Mouse (Mus musculus) CD8-positive naive resting alpha-beta T cell, adult 2 months (primary cell): ENCODE measurements at regions not wholly inside any gene's neighbourhood (a gene's known extent, or its start where the extent isn't known, plus 50 kb on each side); places are given as distances from the start of the nearest gene placed in this dataset.
A peak's percentile ranks its signal among the peaks of the same experiment; 100 is the strongest.

Source experiments
- DNase-seq, 2 experiments: peaks; one replicate each; pipeline ENCODE4 v3.0.0; 2022; ENCODE audit warnings: low read depth in 2 of 2, low spot score in 2 of 2

DNA sequence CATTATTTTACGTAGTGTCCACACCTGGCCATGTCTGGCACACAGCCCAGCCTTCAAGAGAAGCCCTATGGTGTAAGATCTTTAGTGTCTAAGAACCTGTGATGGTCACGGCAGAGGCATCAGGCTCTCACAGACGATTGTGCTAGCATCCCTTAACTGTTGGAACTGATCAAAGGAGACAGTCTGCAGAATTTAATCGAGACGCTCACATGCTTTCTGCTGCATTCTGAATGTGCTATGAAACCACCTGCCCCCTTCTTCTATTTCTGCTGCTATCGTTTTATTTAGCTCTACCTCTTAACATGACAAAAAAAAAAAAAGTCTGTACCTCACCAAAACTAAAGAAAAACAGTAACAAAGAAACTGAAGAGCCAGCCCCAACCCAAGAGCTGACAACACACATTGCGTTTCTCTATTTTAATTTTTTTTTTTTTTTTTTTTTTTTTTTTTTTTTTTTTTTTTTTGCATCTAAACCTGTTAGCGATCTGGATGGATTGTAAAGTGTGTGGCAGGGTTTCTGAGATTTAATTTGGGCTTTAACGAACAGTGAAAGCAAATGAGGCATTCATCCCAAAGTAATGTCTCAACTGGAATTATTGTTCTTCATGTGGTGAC, 209.6 kb upstream of the Clint1 start:
- no peak for DNase-seq

DNA sequence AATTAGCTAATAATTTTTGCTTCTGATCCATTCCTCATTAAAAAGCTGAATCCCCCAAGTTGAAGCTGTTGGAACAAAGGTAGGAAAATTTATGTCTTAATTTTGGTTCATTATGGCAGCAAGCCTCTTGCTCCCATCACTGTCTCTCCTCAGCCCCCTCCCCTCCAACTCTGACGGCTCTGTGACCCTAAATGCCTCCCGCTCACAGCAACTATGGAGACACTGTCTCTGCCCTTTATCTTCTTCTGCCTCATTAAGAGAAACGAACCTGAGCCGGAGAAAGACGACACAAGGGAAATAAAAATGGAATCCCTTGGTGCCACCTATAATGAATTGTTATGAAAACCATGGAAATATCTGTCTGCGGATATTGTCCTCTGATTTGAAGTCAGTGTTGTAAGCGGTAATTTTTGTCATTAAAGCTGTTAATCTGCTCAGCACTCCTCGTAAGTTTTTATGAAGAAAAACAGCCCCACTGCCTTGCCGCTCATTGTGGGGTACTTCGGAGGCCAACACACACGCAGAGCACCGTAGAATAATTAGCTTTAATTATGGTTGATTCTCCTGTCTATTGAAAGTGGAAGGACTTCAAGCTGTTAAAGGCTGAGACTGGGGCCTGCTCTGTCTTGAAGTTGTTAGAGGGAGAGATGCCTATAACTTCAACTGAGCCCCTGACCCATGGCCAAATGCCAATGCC, 208.1 kb upstream of the Clint1 start:
- DNase-seq = no peak

DNA sequence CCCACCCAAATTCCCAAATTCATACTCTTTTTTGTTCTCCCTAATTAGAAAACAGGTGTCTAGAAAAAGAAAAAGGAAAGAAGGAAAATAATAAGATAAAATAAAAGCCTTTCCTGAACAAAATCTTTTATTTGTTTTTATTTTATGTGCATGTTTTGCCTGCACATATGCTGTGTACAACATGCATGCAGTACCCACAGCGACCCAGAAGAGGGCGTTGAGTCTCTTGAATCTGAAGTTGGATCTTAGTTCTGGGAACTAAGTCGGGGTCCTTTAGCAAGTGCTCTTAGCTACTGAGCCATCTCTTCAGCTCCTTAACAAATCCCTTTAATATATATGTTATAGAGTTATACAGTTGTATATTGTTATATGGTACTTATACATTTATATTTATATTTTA, 206.0 kb upstream of the Clint1 start:
- DNase-seq = no peak

DNA sequence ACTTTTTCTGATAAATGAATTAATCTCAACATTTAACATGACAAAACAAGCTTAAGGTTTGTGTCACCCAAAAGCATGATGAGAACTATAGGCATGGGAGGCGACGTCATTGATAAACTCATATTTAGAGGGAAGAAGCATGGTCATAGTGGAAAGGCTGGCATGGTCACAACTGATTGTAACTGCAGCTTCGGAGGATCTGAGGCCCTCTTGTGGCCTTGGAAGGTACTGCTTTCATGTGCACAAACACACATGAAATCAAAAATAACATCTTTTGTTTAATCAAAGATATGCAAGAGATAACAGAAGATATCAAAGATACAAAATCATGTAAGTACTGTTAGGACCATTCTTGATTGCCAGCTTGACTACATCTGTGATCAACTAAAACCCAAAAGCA, 204.0 kb upstream of the Clint1 start:
- DNase-seq = no peak

DNA sequence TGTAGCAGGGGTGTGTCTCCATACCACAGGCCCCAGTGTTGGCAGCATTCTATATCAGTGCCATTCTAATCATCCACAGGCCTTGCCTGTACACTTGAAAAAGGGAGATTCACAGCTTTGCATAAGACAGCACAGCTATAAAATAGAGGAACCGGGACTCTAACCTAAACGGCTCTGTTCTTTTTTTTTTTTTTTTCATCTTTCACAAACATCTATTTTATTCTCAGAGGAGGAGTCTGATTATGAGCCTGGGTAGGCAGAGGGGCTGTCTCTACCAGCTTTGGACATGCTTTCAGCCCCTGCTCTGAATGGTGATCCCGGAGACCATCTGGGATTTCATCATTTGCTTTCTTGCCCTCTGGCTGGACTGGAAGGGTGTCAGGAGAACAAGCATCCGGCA, 195.6 kb upstream of the Clint1 start:
- DNase-seq = no peak

DNA sequence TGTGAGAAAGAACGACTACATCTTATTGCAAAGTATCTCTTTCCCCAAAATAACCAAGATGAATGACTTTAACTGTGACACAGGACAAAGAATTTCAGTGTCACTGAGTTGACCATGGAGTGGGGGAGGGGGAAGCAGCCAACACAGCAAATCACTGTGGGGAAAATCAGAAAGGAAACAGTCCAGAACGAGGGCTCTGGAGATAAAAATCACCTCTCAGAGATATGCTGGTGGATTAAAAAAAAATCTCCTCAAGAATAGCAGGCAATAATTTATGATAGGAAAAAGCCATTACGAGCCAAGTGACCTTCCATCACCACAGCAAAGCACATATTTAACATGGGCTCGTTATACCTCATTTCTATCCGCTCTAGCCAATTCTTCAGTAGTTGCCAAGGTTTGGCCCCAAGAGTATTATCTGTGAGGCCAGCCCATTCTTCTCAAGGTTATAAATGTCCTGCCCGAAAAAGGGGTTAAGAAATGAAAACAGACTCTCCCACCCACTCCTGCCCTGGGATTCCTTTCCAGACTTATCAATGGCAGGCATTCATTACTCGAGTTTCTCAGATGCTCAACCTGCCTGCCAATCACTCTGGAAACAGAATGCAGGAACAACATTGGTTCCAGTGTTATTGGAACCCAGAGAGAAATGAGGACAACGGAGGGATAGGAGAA, 181.6 kb upstream of the Clint1 start:
- DNase-seq = no peak

DNA sequence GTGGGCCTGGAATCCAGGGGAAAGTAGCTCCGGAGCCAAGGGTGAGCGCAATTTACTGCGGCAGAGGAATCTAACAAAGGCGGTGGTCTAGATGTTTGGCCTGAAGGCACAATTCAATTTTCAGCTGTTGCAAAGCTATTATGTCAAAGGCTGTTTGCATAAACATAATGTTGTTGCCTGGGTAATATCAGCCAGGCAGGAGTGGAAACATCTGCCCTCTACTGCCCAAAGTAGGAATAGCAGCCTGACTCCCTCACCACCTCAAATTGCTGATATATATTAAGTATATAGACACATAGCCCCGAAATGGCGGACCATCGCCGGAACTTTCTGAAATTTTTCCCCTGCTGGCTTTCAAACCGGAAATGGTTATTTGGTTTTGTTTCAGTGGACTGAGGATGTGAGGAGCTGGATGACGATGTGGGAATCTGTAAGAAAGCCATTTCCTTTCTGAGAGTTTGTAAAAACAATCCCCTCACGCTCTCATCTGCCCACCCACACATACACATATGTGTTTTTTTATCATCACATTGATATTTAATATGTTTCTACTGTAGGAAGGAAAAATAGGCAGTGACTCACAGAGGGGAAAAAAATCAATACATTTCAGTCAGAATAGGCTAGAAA, 173.1 kb upstream of the Clint1 start:
- peak; percentile 30 to 44 for DNase-seq

DNA sequence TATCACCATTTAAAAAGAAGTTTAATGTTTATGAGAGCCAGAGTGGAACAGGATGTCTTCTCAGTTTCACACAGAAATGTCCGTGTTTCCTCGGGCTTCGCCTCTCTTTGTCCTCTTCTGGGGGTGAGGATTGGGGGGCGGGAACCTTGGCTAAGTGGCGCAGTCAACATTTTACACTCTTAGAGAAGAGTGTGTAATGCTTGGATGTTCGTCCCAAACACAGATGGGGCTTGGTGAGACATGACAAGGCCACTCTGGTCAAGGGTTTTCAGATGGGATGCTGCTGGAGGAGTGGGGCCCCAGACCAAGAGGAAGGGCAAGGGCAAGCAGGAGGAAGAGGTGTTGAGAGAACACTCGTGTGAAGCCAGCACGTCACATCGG, 172.6 kb upstream of the Clint1 start:
- DNase-seq = no peak

DNA sequence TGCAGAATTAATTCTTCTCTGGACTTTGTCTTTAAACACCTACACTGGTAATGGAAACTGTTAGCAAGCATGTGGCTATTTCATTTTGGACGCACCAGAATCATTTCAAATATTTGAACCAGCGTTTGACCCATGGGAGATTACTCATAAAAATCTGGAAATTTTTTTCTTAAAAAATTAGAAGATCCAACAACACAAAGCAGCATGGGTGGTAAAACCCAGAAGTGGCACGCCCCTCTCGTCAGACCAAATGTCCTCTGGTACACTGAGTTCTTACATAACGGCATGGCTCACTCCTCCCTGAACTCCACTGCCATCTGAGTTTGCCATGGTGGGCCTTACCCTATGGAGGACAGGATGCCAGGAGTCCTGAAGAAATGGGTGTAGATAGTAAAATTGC, 166.3 kb upstream of the Clint1 start:
- DNase-seq = no peak

DNA sequence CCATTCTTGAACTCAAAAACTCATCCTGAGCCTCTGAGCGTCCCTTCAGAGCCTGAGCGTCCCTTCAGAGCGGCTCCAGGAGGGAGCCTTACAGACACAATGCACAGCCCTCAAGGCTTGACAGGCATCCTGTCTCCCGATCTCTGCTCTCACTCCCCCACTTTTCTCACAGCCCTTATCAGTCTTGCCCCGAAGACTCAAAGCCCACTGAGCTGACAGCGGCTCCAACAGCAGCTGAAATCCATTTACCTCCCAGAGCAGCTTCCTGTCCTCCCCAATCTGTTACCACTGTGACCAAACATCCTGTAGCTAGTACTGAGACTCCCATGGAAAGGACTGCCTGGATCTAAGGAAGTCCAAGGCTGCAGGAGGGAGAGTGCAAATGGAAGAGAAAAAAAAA, 158.6 kb upstream of the Clint1 start:
- no peak for DNase-seq

DNA sequence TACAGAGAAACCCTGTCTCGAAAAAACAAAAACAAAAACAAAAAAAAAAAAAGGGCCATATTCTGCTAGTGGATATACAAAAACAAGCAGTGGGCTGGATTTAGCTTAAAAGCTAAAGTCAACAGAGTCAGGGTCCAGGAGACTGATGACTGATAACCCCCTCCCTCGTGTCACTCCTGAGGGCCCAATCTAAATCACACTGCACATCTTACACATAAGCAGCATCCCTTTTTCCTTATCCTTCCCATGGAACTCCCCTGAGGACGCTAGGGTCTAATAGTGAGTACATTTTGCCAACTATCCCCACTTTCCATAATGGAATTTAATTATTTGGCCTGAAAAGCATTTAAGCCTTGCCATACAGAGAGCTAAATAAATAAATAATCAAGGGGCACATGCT, 150.3 kb upstream of the Clint1 start:
- DNase-seq = no peak

DNA sequence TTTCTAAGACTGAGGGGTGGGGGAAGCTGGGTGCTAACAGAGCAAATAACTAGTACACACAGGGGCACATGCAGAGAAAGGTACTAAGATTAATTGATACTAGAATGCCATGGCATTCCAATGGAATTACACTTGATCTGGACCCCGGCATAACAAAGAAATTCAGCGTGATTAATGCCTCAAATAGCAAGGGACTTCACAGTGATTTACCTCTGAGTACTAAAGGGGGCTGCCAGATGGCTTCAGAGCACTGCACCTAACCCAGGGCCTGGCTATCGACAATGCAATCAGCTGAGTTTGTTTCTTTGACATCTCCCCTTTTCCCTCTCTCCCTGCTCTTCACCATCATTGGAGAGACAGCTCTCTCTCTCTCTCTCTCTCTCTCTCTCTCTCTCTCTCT, 148.9 kb upstream of the Clint1 start:
- no peak for DNase-seq

DNA sequence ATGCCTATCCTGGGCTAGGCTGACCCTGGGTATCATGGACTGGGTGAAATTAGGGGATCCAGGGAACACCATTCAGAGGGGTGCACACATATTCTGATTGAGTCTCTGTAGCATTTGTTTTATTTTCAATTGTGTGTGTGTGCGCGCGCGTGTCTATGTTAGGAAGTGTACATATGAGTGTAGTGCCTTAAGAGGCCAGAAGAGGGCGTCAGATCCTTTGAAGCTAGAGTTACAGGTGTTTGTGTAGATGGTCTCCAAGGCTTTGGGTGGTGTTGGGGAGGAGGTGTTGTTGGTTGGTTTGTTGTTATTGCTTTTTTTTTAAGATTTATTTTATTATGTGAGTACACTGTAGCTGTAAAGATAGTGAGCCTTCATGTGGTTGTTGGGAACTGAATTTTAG, 147.4 kb upstream of the Clint1 start:
- no peak for DNase-seq

DNA sequence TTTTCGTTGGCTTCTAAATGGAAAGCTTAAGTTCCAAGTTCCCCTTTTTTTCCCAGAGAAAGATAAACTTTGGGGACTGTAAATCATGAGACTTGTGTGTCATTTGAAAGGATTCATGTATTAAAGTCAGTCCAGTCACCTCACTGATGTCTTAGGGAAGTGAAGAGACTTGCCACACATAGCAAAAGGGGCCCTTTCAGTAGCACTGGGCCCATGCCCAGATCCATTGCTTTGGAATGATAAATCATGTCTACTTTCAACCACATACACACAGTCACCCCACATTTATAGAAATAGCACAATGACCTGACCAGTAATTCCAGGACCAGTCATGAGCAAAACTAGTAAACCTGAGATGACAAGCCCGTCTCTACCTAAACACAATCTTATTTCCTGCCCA, 133.2 kb upstream of the Clint1 start:
- DNase-seq = no peak

DNA sequence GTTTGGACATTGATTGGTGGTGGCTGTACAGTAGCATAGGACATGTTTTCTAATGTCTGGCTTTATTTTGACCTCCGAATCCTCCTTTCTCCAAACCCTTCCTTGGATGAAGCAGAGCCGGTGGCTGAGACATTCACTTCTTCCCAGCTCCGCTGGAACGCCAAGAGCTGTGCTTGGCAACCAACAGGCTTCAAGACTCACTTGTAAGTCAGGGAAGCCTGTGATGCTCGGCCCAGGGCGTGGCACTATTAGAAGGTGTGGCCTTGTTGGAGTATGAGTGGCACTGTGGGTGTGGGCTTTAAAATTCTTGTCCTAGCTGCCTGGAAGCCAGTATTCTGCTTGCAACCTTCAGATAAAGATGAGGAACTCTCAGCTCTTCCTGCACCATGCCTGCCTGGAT, 132.0 kb upstream of the Clint1 start:
- no peak for DNase-seq

DNA sequence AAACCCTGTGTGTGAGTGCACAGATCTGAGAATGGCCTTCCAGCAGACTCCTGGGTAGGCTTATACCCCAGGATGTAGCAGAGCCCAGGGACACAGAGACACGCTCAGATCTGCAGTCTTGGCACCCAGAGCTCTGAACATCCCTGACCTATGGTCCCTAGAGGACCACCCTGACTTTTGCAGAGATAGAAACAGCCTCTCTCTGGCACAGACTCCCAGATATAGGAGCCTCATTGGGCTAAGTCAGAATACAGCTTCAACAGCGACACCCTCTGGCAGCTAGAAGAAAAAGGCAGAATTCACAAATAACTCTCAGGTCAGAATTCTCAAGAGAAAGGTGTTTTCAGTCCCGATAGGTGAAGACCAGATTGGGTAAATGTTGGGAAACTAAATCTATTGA, 115.3 kb upstream of the Clint1 start:
- no peak for DNase-seq

DNA sequence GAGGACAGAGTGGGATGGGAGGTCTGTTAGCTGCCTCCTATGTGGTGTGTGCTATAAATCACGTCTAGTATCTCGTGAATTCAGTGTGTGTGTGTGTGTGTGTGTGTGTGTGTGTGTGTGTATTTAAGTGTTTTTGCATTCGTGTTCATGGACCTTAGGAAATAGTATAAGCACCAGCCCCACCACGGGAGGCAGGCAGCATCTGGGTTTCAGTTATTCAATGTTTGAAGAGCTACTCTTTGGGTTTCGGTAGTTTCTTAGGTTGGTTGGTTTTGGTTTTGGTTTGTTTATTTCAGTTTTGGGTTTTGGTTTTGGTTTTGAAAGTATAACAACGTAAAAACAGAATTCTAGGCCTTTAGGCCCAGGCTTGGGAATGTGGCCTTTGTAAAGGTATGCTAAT, 113.5 kb upstream of the Clint1 start:
- DNase-seq = no peak

DNA sequence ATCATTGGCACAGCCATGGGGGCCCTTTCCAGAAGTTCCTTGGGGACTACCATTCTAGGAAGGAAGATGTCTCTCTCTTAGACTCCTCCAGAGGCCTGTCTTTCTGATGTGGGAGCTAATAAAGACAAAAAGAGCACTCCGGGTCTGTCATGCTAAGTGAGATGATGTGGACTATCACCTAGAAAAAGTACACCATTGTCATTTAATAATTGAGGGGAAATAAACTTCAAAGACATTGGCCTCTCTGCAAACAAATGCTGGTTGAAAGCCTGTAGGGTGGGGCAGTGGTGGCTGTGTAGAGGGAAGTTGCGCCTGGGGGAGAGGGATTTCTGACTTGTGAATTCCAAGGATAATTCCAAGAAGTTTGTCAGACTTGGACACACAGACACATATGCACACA, 105.9 kb upstream of the Clint1 start:
- DNase-seq = no peak

DNA sequence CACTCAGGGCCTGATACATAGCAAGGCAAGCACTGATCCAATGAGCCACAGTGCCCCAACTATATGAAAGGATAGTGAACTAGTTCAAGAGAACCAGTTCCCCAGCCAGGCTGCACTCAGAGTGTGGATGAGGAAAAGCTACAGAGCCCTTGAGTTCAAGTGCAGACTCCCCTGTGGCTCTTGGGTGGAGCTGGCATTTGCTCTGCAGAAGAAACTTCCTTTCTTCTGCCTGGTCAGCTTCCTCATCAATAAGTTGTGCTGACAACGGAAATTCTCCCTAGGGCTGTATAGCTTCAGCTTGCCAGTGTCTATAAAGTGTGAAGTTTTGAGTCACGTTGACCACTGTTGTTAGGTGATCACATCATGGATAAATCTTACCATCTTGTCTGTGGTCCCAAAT, 101.6 kb upstream of the Clint1 start:
- DNase-seq = no peak

DNA sequence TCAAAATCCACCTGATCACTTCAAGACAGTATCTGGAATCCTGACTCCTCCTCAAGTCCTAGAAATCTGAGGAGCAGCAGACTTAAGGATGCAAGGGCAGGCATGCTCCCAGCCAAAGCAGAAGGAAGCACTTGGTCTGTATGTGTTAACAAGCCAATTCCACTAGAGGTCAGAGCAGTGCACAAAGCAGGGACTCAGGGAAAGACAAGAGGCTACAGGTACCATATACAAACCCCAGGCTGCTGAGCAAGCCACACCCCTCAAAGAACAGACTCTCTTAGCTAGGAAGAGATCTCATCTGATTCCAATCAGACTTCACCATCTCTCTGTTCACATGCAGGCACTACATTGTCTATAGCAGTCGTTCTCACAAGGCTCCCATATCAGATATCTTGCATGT, 99.6 kb upstream of the Clint1 start:
- peak; percentile 51 to 55 for DNase-seq

DNA sequence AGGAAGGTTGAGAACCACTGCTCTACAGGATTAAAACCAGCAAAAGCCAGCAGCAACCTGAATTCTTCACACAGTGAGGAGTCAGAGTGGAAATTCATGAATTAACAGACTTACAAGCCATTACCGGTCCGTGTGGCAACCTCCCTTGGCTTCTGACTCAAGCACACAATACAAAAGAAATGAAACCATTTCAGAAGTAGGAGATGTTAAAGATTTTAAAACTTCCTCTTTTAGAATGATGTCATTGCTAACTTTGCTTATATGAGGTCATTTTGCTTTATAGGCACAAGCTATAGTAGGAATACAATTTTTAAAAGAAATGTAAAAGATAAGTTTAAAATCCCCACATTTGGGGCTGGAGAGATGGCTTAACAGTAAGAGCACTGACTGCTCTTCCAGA, 99.1 kb upstream of the Clint1 start:
- no peak for DNase-seq

DNA sequence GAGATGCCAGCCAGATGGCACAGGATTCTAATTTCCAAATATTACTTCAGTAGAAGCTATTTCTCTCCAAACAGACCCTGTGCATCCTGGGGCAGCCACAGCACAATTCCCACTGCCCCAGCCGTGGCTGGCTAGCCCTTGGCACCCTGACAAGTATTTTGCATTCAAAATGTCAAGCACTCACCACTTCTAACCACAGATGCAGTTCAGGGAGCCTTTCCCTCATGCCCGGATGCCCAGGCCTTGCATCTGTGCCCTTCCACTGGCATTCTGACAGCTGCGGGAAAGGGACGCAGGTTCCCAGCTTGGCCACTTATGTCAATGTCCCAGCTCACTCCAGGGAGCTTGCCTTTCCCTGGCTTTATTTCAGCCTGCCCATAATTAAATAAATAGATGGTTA, 84.8 kb upstream of the Clint1 start:
- no peak for DNase-seq
